Mouse (Mus musculus) heart, embryonic 11.5 days (tissue): ENCODE measurements around the gene Nfix. TPM values are rescaled to one million over a fixed set of nuclear protein-coding genes. Genes with fewer than 3 reads are reported as not detected.

Experiments used
- ATAC-seq: fragments of 200-750 bp; cut with Nextera tagmentation; replicated peaks from 2 replicates; pipeline ENCODE4 v1.8.0; 2017; ENCODE audit warnings: moderate library complexity; ENCODE audit not compliant: insufficient number of reproducible peaks, low FRiP score, low TSS enrichment
- H3K27ac ChIP-seq: fragments of 300-500 bp; sonication (generic); 2 replicates; pipeline ENCODE4 v1.5.1; 2014; ENCODE audit warnings: mild to moderate bottlenecking, low read depth, low read length
- H3K27me3 ChIP-seq: fragments of 300-500 bp; sonication (generic); 2 replicates; pipeline ENCODE4 v1.6.1; 2014; ENCODE audit warnings: mild to moderate bottlenecking, low read length, mixed read lengths; ENCODE audit not compliant: control insufficient read depth, insufficient read depth
- H3K36me3 ChIP-seq: fragments of 300-500 bp; sonication (generic); 2 replicates; pipeline ENCODE4 v1.6.1; 2014; ENCODE audit warnings: mild to moderate bottlenecking, low read length, moderate library complexity, mixed read lengths; ENCODE audit not compliant: control insufficient read depth, insufficient read depth
- H3K4me1 ChIP-seq: fragments of 300-500 bp; sonication (generic); 2 replicates; pipeline ENCODE4 v1.6.1; 2014; ENCODE audit warnings: low read length; ENCODE audit not compliant: control insufficient read depth, insufficient read depth
- H3K4me2 ChIP-seq: fragments of 300-500 bp; sonication (generic); 2 replicates; pipeline ENCODE4 v1.6.1; 2014; ENCODE audit warnings: mild to moderate bottlenecking, moderate library complexity
- H3K4me3 ChIP-seq: fragments of 300-500 bp; sonication (generic); 2 replicates; pipeline ENCODE4 v1.5.1; 2014; ENCODE audit warnings: low read depth, low read length
- H3K9ac ChIP-seq: fragments of 300-500 bp; sonication (generic); 2 replicates; pipeline ENCODE4 v1.6.1; 2014; ENCODE audit warnings: mild to moderate bottlenecking, low read depth, low read length, moderate library complexity
- H3K9me3 ChIP-seq: fragments of 300-500 bp; sonication (generic); replicated peaks from 2 replicates; pipeline ENCODE4 v1.6.1; 2016; ENCODE audit warnings: low read length; ENCODE audit not compliant: control insufficient read depth
- WGBS: fragments of 180-500 bp; shearing (Covaris S2); extraction: QIAGEN DNeasy Blood & Tissue Kit; methylation state at CpG from one replicate; pipeline ENCODE4 v1.1.7; 2014; ENCODE audit not compliant: insufficient replicate concordance; 5-methylcytosine and 5-hydroxymethylcytosine counted together
- polyA plus RNA-seq: library from polyadenylated mRNA; unstranded; fragments of >200 nt; fragmentation: Nextera tagmentation; extraction: Ambion mirVana; gene quantifications from 2 replicates; pipeline ENCODE4 v1.2.1, GENCODE M21; 2014

The Nfix gene
- polyA plus RNA-seq, 1 experiment from 2014 or later = 7.6 TPM

DNA sequence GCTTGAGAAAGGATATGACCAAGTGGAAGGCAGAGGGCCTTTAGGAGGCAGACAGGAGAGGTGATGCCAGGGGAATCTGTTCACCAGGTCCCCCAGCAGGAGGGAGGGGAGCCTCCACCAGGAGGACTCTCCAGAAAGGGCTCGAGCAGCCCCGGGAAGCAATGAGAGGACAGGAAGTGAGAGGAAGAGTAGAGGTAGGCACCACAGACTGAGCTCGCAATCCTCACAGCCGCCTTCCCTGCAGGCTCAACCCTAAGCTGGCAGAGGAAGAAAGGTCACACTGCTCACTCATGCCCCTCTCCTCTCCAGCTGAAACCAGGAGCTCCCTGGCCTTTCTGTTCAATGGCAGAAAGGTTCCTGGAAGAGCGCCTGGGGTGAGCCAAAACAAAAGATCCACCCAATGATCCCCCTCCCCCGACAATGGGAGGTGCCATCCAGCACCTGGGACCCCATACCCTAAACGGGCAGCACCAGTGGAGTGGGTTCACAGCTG lies 24.5 kb downstream of the Nfix start:
- no peak for ATAC-seq
- Histone ChIP-seq H3K27me3 (peaks cover 98% of the 10 kb centered on the region), H3K4me1 (peaks cover 15% of the 10 kb centered on the region; the same call in 1 of the 2 replicates), H3K4me3 (no peak overlapping the region), H3K27ac (no peak overlapping the region), H3K36me3 (no peaks in the 10 kb centered on the region), H3K9ac (no peak overlapping the region), H3K4me2 (no peak overlapping the region), H3K9me3 (no peaks in the 10 kb centered on the region)
- 6% methylated on average over 7 of the region's 7 CpGs for WGBS

DNA sequence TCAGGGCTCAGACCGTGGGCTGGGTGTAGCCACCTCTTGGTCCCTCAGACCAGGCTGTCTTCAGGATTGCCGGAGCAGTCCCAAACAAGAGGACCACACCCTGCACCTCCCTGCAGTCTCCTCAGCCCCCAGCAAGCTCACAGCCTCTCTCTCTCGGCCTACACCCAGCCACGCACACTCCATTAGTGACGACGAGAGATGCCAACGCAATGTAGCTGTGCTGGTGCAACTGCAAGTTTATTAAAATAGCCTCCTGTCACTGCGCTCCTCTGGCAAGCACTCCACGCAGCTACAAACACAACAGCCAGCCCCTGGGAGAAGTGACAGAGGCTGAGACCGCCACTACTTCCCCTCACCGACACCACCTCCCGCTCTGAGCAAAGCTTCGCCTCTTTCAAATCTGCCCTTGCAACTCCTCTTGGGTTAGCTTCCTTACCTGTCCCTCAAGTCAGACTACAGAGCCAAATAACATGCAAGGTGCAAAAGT lies 25.0 kb downstream of the Nfix start:
- Histone ChIP-seq H3K4me2 (no peak overlapping the region), H3K36me3 (no peaks in the 10 kb centered on the region), H3K4me3 (no peak overlapping the region), H3K9me3 (no peaks in the 10 kb centered on the region), H3K27ac (no peak overlapping the region), H3K4me1 (peaks cover 15% of the 10 kb centered on the region; the same call in 1 of the 2 replicates), H3K27me3 (peaks cover 97% of the 10 kb centered on the region), H3K9ac (no peak overlapping the region; the same call in 1 of the 2 replicates)
- ATAC-seq = no peak
- 8% methylated on average over 13 of the region's 13 CpGs for WGBS

DNA sequence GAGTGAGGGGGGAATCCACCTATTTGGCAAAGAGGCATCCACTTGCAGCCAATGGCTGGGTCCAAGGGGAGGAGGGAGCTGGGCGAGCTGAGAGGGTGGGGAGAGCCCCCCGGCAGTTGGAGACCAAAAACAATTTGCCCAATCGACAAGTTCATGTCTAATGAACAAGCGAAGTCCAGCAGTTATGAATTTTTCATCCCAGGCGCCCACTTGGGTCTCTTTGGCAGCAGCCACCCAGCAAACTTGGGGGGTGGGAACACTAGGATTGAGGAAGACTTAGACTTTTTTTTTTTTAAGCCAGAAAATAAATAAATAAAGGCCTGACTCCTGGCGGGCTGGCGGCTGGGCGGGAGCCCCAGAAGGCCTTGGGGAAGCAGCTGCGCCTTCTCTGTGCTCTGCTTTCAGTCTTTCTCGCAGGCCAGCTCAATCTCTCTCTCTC lies 25.7 kb downstream of the Nfix start:
- Histone ChIP-seq H3K36me3 (no peaks in the 10 kb centered on the region), H3K27ac (no peak overlapping the region), H3K4me2 (peak overlapping the region; percentile 45), H3K27me3 (peaks cover 97% of the 10 kb centered on the region), H3K4me3 (0 out of 2 replicates have a peak overlapping the region, but pooled peaks have one; percentile 8), H3K4me1 (peaks cover 15% of the 10 kb centered on the region; the same call in 1 of the 2 replicates), H3K9me3 (no peaks in the 10 kb centered on the region), H3K9ac (no peak overlapping the region)
- ATAC-seq = no peak
- WGBS = 10% methylated on average over 10 of the region's 10 CpGs

DNA sequence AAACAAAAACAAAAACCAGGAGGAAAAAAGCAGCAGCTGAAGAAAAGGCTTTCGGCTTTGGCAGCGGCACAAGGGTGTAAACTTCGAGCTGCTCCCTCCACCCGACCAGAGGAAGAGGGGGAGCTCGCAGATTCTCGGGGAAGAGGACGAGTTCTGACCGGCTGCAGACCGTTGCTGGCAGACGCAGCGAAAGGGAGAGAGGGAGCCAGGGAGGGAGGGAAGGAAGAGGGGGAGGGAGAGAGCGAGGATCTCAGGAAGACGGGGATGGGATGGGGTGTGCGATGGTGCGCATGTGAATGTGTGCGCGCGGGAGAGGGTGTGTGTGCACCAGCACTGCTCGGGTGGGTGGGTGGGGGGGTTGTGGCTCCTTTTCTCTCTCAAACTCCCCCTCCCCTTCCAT lies 26.3 kb downstream of the Nfix start:
- Histone ChIP-seq H3K27me3 (peaks cover 95% of the 10 kb centered on the region), H3K9ac (peak overlapping the region; percentile 46; the same call in 1 of the 2 replicates), H3K36me3 (no peaks in the 10 kb centered on the region), H3K4me3 (peak overlapping the region; percentile 34), H3K27ac (no peak overlapping the region), H3K9me3 (no peaks in the 10 kb centered on the region), H3K4me1 (peaks cover 15% of the 10 kb centered on the region; the same call in 1 of the 2 replicates), H3K4me2 (peak overlapping the region; percentile 61)
- ATAC-seq = no peak
- WGBS = 0% methylated on average over 19 of the region's 19 CpGs

DNA sequence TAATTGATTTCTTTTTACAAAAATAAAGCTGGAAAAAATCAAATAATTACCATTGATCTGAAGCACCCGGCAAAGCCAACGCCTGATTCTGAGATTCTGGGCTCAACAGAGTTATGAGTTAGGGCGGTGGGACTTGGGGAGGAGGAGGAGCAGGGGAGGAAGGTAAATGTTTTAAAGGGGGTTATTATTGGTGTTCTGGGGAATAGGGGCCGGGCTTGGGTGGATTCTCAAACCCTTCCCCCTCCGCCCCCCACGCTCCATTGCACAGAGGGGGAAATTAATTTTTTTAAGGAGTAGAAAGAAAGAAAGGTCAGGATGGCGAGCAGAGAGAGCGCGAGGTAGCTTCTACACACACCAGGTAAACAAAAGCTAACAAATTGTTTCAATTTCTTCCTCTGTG lies 26.8 kb downstream of the Nfix start:
- H3K27me3 ChIP-seq = peaks cover 90% of the 10 kb centered on the region
- no peaks in the 10 kb centered on the region for H3K36me3 ChIP-seq
- peak overlapping the region; percentile 61 for H3K4me2 ChIP-seq
- no peak for ATAC-seq
- peak overlapping the region; percentile 34 for H3K4me3 ChIP-seq
- H3K9ac ChIP-seq = no peak overlapping the region
- H3K9me3 ChIP-seq = no peaks in the 10 kb centered on the region
- H3K4me1 ChIP-seq = peaks cover 15% of the 10 kb centered on the region; the same call in 1 of the 2 replicates
- WGBS = 3% methylated on average over 9 of the region's 9 CpGs
- no peak overlapping the region for H3K27ac ChIP-seq

DNA sequence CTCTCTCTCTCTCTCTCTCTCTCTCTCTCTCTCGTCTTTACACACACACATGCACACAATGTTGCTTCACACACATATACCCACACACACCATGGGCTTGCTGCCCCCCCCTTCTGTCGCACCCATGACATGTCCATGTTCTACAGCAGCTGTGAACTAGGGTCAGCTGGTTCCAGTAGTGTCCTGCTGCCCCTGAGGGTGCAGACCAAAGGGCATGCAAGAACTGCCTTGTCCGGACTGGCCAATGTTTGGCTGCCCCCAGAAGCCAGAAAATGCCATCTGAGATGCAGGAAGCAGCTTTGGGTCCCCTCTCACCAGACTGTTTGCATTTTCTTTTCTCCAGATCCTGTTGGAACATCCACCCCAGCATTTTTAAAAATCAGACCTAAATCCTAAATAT lies 27.5 kb downstream of the Nfix start:
- ATAC-seq = no peak
- Histone ChIP-seq H3K9me3 (no peaks in the 10 kb centered on the region), H3K4me2 (no peak overlapping the region), H3K36me3 (no peaks in the 10 kb centered on the region), H3K4me3 (peak overlapping the region; percentile 16; the same call in 1 of the 2 replicates), H3K27me3 (peaks cover 84% of the 10 kb centered on the region), H3K4me1 (peaks cover 15% of the 10 kb centered on the region; the same call in 1 of the 2 replicates), H3K9ac (no peak overlapping the region), H3K27ac (no peak overlapping the region)
- WGBS = 9% methylated on average over 2 of the region's 3 CpGs

DNA sequence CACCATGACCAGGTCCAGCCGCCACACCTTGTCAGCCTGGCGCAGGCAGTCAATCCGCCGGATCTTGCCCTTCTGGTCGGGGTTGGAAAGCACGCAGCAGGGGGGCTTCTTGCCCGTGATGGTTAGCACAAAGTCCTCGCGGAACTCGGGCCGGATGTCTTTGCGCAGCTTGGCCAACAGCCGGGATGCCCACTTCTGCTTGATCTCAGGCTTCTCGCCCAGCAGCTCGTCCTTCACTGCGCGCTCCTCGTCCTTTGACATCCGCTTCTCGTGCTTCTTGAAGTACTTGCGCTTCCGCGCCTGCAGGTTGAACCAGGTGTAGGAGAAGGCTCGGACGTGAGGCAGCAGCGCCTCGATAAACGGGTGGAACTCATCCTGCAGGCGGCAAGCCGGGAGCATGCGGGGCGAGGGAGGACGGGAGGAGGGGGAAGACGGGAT lies 28.2 kb downstream of the Nfix start:
- ATAC-seq = no peak
- Histone ChIP-seq H3K27ac (no peak overlapping the region), H3K4me2 (peak overlapping the region; percentile 39), H3K9ac (no peak overlapping the region), H3K27me3 (peaks cover 83% of the 10 kb centered on the region), H3K4me1 (peaks cover 15% of the 10 kb centered on the region; the same call in 1 of the 2 replicates), H3K9me3 (no peaks in the 10 kb centered on the region), H3K4me3 (peak overlapping the region; percentile 16), H3K36me3 (no peaks in the 10 kb centered on the region)
- WGBS = 3% methylated on average over 34 of the region's 34 CpGs

DNA sequence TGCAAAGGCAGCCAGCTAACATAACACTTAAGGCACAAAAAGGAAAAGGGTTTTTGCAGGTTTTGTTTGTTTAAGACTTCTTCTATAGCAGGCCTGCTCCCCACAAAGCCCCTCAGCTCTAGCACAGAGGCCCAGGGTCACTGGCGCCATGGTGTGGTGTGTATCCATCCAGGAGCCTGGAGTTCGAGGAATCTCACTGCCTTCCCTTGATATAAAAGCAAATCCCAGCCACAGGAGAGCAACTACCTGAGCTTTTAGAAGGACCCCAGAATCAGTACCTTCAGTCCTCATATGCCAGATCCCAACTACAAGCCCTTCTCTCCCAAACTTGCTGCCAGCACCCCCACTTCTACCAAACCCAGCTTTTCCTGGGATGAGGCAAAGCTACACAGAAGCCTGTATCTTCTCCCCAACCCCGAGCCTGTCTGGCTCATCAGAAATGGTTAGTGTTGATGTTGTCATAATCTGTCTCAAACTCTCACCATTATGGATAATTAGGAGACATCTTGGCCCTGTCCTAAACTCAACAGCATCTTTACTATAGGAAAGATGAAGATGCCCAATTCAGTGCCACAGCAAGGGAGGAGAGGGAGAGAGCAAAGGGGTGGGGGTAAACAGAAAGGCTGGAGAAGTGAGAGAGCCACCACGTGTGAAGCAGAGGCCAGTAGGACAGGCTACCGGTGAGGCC lies 29.0 kb downstream of the Nfix start:
- WGBS = 16% methylated on average over 5 of the region's 5 CpGs
- H3K4me2 ChIP-seq = no peak overlapping the region
- H3K27ac ChIP-seq = no peak overlapping the region
- no peak for ATAC-seq
- H3K4me1 ChIP-seq = peaks cover 15% of the 10 kb centered on the region; the same call in 1 of the 2 replicates
- no peak overlapping the region for H3K4me3 ChIP-seq
- no peaks in the 10 kb centered on the region for H3K9me3 ChIP-seq
- H3K36me3 ChIP-seq = no peaks in the 10 kb centered on the region
- H3K9ac ChIP-seq = no peak overlapping the region
- peaks cover 84% of the 10 kb centered on the region for H3K27me3 ChIP-seq
